Mouse (Mus musculus): ENCODE data around the gene Igsf11.
"Not testable (repeated sequence)": the region's sequence is repeated elsewhere in the genome, so short reads cannot be mapped to it uniquely, and the experiment has no call there.

Igsf11 gene

DNA sequence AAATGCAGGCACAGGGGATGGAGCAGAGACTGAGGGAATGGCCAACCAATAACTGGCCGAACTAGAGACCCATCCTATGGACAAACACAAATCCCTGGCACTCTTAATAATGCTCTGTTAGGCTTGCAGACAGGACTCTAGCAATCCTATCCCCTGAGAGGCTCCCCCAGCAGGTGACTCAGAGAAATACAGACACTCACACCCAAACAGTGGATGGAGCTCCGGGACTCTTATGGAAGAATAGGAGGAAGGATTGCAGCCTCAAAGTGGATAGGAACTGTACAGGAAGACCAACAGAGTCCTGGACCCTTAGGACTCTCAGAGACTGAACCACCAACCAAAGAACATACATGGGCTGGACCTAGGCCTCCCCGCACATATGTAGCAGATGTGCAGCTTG lies 91.4 kb downstream of the Igsf11 start:
- not testable (repeated sequence) for DNase-seq (ENCODE audit: low spot score in 2 of 2)

DNA sequence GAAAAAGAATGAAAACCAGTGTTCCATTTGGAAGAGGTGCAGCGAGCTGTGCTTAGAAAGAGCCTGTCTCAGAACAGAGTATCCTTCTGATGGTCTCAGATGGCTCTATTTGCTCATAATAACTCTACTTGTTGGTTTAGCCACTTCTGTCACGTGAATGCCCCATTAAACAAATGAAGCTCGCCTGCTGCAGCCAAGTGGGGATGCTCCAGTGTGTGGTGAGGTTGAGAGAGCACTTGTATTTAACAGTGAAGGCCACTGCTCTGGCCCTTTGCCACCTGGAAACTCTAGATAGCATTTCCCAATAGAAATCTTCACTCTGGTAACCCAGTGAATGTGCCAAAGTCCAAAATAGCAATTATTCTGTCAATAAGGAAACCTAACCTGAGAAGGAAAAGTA lies 92.9 kb downstream of the Igsf11 start:
- DNase-seq (ENCODE audit: low spot score in 2 of 2), result peak in 1 of 2 experiments; percentile 39

DNA sequence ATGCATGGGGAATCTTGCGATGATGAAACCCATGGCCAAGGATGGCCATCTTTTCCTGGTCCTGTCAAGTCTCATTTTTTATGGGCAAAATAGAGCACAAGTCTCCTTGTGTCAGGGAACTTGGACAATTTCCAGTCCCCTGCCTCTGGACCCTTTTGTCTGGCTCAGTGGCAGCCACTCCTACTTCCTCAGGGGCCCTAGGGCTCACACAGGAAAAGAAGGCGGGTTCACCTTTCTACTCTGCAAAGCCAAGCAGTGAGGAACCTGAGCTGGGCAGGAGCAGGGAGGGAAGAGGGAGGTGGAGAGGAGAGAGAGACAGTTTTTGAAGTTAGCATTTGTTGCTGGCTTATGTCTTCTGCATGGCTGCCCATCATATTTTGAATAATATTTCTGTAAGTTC lies 93.9 kb downstream of the Igsf11 start:
- no peak for DNase-seq (ENCODE audit: low spot score in 2 of 2)

DNA sequence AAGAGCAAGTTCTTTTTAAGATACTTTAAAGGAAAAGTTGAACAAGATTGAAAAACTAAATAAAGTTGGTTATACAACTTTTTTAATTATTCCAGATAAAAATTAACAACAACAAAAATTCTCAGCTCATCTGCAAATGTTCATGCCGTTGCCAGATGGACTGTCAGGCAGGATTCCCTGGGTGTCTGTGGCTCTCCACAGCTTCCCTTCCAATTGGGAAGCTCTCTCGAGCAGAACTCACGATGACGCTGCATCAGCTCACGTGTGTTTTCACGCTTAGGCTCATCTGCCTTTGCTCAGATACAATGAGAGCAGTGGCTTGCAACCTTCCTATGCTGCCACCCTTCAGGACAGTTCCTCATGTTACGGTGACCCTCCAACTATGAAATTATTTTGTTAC lies 101.2 kb downstream of the Igsf11 start:
- no peak for DNase-seq (ENCODE audit: low spot score in 2 of 2)

DNA sequence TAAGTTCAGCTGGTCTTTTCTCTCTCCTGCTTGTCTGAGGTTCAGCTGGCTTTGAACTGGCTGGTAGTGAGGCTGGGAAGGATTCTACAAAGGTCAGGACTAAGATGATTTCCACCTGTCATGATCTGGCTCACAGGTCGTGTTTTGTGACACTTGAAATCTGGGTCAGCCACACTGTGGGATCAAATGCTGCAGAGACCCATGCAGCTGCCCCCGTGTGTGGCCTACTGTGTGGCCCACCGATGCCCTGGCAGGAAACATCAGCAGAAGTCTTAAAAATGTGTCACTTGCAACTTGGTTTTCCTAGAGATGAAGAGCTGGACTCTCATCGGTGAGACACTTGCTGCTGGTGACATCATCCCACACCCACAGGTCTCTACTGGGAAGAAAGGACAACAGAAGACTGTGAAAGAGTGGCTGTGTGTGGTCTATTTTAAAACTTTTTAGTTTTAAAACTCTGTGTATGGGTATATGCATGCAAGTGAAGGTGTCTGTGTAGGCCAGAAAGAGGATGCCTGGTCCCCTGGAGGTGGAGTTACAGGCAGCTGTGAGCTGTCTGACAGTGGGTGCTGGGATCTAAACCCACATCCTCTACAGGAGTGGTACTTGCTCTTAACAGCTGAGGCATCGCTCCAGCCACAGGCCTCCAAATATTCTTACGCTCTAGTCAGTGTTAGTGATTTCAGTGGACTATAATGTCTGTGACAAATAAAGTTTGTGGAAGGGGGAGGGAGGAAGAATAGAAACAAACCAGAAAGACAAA lies 106.2 kb downstream of the Igsf11 start:
- DNase-seq (ENCODE audit: low spot score in 2 of 2), result no peak

DNA sequence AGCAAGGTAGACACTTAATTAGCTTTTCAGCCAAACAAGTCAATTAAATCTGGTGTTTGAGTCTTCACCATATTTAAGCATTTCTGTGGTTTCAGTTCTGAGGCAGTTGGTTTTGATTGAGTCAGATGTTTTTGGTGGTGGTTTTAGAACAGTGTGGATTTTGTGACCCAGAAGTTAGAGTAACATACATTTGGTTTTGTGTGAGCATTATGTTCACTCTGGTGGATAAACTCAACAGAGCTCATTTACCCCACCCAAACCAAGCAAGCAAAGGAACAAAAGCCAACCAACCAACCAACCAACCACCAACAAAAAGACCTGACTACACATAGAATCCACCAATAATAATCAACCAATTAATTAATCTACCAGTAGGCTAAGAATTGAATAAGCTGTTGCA lies 106.8 kb downstream of the Igsf11 start:
- DNase-seq (ENCODE audit: low spot score in 2 of 2), result no peak

DNA sequence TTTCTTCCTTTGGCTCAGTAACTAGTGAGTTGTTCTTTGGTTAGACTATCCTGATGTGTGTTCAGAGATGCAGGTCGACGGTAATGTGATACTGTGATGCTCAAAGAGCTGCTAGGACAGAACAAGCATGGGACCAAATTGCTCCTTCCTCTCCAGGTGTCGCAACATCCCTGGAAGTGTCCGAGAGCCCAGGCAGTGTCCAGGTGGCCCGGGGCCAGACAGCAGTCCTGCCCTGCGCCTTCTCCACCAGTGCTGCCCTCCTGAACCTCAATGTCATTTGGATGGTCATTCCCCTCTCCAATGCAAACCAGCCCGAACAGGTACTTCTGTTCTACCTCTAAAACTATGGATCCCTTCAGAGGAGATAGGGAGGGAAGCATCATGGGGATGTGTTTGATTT lies 114.5 kb downstream of the Igsf11 start:
- DNase-seq (ENCODE audit: low spot score in 2 of 2), result no peak

DNA sequence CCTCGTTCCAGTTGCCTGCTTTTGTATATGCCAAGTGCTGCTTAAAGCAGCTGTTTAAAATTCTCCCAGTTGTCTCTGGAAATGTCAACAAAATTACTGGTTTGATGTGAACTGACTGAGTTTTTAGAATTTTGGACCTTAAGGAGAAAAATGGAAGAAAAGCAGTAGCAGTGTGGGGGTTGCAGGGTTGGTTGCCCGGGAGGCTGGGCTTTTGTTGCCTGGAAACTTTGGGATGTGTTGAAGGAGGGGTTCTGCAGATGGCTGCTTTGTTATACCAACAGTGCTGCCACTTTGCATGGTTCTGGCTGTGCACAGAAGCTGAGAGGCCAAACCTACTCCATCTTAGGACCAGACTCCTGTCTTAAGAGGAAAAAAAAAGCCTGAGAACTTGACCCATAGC lies 127.0 kb downstream of the Igsf11 start:
- no peak for DNase-seq (ENCODE audit: low spot score in 2 of 2)

DNA sequence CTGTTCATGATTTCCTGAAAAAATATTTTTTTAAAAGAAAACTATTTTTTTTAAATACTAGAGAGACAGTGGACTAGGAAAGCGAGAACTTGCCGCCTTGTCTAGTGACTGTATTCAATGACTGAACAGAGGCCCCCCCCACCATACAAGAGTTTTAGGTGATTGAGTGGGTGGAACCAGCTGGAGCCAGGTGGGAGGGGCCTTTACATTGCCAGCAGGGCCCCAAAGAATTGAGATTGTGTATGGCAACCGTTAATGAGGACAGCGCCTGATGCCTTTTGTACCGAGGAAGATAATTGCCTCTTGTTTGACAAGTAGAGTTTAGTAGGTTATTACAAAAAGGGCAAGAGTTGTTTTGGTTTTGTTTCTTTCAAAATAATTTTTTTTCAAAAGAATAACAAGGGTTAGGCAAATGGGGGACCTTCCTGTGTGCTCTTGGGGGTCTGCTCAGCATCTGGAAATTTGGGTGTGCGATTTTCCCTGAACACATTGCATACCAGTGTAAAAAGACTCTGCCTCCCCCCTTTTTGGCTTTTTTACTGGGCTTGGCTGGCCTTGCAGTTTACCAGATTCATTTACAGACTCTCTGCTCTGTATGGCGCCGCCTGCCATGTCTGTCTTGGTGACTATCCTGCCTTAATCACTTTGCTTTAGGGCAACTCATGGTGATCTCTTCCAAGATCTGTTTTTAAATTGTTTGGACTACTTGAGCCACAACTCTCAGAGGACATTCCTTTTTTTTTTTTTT lies 133.7 kb downstream of the Igsf11 start:
- DNase-seq (ENCODE audit: low spot score in 2 of 2), result no peak

DNA sequence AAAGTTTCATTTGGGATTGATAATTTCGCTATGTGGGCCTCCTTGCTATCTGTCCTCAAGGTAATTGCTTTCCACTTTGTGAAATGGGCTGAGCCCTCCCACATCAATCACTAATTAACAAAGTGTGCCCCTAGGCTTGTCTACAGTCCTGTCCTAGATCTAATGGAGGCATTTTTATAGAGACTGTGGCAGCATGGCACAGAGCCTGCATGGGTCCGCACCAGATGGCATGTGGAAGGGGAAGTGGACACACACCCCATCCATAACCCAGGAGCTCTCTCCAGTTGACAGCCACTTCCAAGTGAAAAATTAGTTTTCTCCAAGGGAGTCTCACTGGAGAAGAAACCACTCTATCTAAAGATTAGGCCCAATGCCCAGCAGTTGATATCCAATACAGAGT lies 138.9 kb downstream of the Igsf11 start:
- no peak for DNase-seq (ENCODE audit: low spot score in 2 of 2)

DNA sequence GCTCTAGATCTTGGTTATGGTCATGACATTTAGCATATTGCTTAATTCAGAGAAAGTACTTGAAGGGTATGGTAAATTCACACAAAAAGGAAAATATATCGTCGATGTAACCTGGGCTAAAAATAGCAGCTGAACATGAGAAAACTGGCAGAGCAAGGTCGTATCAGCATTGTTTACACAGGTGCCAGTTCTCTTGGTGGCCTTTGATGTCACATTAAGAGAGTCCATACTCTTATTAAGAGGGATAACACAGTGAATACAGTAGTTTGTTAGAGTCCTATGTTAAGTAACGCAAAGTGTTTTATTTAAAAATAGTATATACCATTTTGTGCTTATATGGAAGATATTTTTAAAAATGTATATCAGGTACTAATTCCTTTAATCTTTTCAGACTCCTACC lies 144.8 kb downstream of the Igsf11 start:
- no peak for DNase-seq (ENCODE audit: low spot score in 2 of 2)

DNA sequence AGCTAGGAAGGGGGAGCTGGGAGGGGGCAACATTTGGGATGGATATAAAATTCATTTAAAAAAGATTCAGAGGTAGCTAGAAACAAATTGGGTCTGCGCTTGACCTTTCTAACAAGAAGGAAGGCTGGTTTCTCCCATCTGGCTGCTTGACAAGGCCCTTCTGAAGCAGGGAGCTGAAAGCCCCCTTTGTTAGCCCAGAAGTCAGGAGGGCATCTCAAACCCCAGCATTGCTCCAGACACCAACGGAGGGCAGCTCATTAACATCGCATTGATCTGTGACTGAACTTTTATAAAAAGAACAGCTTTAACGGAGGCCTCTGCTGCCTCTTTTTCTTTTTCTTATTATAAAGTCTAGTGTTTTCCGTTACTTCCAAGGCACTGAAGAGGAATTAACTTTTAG lies 151.9 kb downstream of the Igsf11 start:
- DNase-seq (ENCODE audit: low spot score in 2 of 2), result no peak

DNA sequence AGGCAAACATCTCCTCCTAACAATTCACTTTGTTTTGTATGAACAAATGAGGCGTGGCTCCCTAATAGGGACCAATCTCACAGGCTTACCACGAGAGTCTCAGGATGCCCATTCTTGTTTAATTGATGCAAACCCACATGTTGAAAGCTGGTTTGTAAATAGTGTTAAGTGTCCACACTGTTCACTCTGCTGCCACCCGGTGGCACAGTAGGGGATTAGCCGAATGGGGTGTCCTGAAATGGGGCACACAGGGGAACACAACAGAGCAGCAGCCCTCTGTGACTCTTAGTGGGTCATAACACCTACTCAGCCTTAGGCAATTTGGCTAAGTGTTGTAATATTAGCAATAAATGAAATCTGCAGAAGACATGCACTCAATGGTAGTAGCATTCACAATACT lies 156.4 kb downstream of the Igsf11 start:
- peak; percentile 43 to 63 for DNase-seq (ENCODE audit: low spot score in 2 of 2)

DNA sequence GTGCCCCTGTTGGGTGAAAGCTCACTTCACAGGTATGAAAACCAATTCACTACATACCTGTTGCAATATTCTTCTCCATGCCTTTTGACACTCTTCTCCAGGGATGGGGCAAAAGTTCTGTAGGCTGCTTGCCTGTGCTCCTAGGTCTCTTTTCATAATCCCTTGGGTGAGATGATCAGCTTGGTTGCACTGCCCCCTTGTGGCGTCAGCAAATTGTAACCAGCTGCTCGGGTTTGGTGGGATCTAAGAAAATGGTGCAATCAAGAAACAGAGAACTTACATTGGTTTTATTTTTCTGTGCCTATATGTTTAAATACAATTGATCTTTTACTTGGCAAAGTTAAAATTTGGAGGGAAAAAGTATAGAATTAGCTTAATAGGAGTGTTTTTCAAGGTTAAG lies 160.5 kb downstream of the Igsf11 start:
- DNase-seq (ENCODE audit: low spot score in 2 of 2), result peak; percentile 49 to 85

DNA sequence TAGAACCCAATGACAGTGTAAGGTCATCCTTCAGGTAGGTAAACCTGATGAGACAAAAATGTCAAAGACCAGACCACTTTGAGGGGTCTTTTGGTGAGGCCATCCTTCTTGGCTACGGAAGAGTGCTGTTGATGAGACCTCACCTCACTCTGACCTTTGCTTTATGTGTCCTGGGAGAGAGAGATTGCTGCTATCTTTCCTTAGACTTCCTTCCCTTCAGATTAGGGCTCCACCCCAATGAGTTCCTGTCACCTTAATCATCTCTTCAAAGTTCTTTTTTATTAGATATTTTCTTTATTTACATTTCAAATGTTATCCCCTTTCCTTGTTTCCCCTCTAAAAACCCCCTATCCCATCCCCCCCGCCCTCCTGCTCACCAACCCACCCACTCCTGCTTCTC lies 161.3 kb downstream of the Igsf11 start:
- DNase-seq (ENCODE audit: low spot score in 2 of 2), result no peak

DNA sequence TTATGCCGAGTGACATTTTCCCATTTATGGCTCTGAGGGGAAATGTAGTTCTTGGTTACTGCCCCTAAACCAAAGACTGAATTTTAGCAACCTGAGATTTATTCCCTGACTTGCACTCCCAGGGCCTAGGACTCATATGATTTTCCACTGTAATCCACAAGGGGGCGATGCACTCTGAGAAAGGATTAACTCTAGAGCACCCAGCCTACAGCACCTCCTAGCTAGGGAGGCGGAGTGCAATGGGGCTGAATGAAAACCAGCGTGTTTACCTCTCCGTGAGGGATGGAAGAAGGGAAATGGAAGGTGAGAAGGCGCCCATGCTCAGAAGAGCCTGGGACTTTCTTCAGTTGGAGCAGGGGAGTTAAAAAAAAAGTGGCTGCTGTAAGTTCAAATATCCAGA lies 163.6 kb downstream of the Igsf11 start:
- DNase-seq (ENCODE audit: low spot score in 2 of 2), result peak in 1 of 2 experiments; percentile 31

DNA sequence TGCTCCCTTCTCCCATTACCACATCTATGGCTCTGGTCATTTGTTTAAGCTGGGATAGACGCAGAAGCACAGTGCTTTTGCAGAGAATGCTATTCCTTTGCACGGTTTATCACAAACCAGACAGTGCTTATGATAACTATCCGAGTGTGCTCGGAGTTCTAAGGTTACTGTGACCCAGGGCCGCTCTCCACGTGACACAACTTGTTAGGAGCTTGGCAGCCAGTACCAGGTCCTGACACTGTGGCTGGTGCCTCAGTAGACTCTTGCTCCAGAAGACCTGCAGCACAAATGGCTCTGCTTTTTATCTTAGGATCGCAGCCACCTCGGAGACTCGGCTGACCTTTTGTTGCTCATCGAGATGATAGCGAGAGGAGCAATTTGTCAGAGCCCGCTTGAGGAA lies 164.5 kb downstream of the Igsf11 start:
- DNase-seq (ENCODE audit: low spot score in 2 of 2), result no peak

DNA sequence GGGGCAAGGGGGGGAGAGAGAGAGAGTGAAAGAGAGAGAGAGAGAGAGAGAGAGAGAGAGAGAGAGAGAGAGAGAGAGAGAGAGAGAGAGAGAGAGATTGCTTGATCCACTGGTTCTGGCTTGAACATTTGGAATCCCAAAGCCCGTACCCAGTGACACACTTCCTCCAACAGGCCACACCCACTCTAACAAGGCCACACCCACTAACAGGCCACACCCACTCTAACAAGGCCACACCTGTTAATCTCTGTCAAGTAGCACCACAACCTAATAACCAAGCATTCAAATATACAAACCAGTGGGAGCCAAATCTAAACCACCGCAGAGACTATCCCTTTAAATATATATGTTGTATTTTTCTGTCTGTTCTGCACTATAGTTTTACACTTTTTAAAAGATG lies 166.4 kb downstream of the Igsf11 start:
- no peak for DNase-seq (ENCODE audit: low spot score in 2 of 2)

DNA sequence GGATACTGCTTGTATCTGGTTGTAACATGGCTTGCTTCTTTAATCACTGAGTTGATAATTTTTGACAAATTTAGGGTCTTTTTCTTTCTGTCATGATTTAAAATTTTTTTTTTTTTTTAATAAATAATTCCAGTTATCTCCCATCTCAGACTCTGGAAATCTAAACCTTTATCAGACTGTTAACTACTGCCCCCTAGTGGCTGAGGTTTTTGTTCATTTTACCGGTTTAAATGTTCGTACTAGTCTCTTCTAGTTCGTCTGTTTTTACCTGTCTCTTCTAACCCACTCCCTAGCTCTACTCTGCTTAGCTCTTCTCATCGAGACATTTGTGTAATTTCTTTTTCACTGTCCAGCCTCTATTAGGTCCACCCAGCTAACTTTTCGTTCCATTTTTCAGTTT lies 170.1 kb downstream of the Igsf11 start:
- DNase-seq (ENCODE audit: low spot score in 2 of 2), result no peak

DNA sequence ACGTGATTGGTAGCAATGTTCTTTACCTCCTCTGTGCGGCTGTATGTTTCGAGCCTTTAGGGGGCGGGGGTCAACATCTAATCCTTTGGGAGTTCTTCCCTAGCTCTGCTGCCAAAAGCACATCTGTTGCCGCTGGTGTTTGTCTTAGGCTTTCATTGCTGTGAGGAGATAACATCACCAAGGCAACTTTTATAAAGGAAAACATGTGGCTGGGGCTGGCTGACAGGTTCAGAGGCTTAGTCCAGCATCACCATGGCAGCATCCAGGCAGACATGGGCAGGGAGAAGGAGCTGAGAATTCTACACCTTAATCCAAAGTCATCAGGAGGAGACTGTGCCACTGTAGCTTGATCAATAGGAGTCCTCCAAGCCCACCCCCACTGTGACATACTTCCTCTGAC lies 173.1 kb downstream of the Igsf11 start:
- DNase-seq (ENCODE audit: low spot score in 2 of 2), result no peak

DNA sequence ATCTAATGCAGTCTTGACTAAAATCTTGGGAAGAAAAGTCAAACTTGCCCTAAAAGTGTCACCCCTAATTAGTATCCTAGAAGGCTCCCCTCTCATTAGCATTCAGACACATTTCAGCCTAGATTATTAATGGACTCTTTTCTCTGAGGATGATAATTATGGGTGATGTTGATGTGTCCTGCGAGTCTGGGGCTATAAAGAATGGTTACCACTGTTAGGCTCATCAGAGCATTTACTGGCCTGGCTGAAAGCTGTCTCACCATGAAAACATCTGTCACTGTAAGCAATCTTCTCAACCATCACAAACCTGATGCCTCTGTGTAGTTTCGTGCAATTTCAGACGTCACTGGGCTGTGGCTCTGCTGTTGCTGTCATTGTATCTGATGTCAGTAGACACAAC lies 179.0 kb downstream of the Igsf11 start:
- DNase-seq (ENCODE audit: low spot score in 2 of 2), result no peak
